Mouse (Mus musculus) induced T-regulatory cell, adult 2 months (primary cell): ENCODE measurements at regions not wholly inside any gene's neighbourhood (a gene's known extent, or its start where the extent isn't known, plus 50 kb on each side); places are given as distances from the start of the nearest gene placed in this dataset.

ENCODE experiments used
- DNase-seq: peaks from one replicate; pipeline ENCODE4 v3.0.0-alpha.2; 2012; ENCODE audit warnings: low read depth

DNA sequence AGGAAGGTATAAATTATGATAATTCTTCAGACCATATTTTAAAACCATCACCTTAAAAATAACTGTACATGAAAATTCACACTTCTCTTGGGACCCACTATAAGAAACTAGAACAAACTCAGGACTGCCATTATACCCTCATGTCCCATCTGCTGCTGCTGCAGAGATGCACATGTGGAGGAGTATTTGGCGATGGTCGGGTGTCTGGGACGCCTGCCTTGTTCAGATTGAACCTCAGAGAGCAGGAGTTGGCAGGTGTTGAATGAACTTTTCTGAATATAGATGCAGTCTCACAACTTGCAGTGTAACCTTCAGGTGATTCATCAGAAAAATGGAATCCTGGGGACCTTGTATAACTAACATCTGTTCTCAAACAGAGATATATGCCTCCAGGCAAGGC lies 1338.0 kb downstream of the Slc22a22 start:
- DNase-seq: no peak

DNA sequence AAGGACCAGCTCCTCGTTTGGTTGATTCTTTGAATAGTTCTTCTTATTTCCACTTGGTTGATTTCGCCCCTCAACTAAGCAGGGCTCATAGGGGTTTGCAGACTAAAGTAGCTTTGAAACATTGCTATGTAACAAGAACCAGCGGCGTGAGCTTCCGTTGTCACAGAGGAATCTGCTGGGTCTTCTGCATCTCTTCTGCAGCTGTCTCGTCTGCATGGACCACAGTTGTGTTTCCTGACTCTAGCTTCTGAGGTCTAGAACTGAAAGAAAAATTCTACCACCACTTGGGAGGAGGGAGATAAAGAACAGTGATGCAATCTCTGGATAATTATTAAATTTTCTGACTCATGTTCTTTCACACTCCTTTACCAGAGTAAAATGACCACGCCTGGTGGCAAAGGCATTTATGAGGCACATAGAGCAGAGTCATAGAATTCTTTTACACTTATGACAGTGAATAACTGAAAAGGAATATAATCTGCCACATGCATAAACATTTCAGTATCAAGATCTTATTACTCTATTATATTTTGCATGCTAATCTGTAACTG lies 1340.9 kb downstream of the Slc22a22 start:
- no peak for DNase-seq

- DNase-seq: no peak
Measured at GRCm38 (mm10) chr15:56128029-56128428, 1349.4 kb downstream of the Slc22a22 start.

- DNase-seq: no peak
Measured at GRCm38 (mm10) chr15:56119287-56120065, 1357.9 kb downstream of the Slc22a22 start.

DNA sequence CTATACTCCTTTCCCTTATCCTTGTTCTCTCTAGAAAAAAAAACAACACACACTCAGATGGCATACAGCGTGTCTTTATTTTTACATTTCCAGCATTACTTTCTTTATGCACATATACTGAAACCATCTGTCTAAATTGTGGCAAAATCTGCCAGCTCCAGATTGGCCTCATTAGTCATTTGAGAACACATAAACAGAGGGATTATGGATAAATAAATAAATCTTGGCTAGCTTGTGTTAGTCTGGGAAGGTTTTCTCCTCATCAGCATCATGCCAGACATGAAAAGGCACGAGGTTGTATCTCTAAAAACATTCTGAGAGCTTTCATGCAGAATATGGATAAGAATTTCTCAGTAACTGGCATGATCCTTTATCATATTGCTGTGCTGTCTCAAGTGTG lies 1369.1 kb downstream of the Slc22a22 start:
- DNase-seq: no peak

- no peak for DNase-seq
Measured at GRCm38 (mm10) chr15:56107719-56108118, 1369.7 kb downstream of the Slc22a22 start.

- DNase-seq: no peak
Measured at GRCm38 (mm10) chr15:56100133-56100735, 1377.2 kb downstream of the Slc22a22 start.

DNA sequence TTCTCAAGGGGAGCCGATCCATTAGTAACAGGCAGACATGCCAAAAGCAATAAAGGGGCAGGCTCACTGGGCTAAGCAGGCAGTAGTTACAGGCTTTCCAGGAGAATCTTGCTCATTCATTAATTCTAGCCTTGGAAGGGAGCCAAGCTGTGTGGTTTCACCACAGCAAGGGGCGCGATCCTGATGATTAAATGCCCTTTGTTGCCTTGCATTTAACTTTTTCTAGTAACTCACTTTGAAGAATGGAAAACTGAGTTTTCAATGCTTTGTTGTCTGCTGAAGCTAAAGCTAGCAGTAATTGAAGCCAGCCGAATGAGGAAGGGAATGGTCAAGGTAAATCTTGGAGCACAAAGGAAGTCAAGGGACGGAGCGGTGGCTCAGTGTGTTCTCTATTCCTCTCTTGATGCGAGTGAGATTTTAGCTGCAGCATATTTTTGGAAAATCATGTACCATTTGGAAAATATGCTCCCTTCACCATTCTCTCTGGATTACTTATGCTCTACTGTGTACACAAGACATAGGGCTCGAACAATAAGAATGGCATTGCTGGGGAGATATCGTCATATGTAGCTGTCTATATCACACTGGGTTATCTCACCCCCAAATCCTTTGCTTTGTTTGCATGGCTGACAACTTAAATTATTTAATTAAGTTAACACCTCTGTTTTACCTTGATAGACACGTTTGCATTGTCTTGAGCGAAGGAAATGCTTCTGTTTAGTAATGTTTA lies 1399.4 kb downstream of the Slc22a22 start:
- no peak for DNase-seq

- no peak for DNase-seq
Measured at GRCm38 (mm10) chr15:56077081-56077480, 1400.3 kb downstream of the Slc22a22 start.

DNA sequence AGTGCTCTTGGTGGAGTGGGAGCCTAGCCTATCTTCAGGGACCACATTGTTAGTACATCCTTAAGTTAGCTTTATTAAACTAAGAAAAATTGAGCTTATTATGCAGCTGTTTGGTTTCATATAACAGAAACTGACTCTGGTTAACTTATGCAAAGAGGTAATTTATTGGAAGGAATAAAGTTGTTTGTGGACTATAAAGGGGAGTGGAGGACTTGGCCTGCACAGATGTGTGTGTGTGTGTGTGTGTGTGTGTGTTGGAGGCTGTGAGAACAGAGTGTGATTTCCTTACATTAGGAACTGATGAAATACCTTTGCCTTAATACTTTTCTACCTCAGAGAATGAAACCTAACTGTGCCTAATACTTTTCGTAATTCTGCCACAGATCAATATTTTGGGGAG lies 1400.7 kb downstream of the Slc22a22 start:
- no peak for DNase-seq

GRCm38 (mm10) chr15:56069511-56069910 lies 1407.9 kb downstream of the Slc22a22 start:
- DNase-seq: no peak

DNA sequence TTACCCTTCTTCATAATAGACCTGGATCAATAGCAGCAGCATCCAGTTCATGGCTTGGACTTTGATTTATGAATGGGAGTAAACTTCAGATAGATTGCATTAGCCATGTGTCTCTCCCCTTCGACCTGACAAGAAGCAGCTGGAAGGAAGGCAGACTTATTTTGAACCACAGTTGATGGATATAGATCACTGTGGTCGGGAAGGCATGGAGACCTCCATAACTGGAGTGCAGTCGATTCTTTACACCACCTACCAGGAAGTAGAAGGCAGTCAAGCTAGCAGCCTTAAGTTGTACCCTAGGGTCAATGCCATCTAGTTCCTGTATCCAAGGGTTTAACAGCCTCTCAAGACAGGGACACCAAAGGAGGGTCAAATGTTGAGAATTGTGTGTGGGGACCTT lies 1410.2 kb downstream of the Slc22a22 start:
- no peak for DNase-seq

DNA sequence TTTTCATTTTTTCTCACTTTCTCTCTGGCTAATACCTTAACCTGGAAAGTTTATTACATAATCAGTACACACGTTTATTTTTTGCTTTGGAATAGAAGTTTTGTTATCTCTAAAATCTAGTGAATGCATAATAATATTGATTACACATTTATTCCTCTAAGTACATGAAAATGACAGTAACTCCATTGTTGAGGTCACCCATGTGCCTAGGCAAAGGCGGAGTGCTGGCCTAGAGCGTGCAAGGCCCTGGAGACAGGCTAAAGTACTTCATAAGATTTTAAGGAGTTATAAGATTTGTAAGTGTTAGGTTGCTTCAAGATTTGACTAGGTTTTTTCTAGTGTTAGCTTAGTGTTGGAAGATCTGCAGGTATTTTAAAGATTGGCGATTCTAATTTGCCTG lies 1410.9 kb downstream of the Slc22a22 start:
- DNase-seq: no peak

DNA sequence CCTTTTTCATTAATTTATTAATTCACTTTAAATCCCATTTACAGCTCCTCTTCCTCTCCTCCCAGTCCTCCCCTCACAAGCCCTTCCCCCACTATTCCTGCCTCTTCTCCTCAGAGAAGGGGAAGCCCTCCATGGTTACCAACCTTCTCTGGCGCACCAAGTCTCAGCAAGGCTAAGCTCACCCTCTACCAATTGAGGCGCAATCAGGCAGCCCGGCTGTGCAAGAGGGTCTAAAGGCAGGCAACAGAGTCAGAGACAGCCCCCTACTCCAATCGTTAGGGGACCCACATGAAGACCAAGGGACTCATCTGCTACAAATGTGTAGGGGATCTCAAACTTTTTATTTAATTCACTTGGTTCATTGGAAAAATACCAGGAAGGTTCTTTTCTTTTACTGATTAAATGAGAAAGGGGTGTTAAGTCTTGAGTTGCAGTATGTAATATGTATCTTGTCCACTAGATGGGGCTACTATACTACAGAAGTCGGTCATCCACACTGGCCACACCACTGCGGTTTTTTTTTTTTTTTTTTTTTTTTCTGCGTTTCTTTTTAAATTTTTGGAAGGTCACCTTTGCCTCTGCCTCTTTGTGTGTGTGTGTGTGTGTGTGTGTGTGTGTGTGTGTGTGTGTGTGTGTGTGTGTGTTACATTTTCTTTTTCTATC lies 1411.4 kb downstream of the Slc22a22 start:
- DNase-seq: peak; percentile 65

GRCm38 (mm10) chr15:56062576-56062975 lies 1414.8 kb downstream of the Slc22a22 start:
- no peak for DNase-seq

DNA sequence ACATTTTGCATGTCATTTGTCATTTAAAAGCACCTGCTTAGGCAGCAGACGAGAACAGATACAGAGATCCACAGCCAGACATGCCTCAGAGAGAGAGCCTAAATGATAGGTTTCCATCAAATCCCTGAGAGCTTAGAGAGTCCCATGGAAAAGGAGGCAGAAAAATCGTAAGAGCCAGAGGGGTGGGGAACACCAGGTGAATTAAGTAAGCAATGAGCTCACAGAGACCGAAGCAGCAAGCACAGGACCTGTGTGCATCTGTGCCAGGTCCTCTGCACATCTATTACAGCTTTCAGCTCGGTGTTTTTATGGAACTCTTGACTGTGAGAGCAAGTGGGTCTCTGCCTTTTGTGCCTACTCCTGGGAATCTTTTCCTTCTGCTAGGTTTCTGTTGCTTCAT lies 1416.1 kb downstream of the Slc22a22 start:
- no peak for DNase-seq

DNA sequence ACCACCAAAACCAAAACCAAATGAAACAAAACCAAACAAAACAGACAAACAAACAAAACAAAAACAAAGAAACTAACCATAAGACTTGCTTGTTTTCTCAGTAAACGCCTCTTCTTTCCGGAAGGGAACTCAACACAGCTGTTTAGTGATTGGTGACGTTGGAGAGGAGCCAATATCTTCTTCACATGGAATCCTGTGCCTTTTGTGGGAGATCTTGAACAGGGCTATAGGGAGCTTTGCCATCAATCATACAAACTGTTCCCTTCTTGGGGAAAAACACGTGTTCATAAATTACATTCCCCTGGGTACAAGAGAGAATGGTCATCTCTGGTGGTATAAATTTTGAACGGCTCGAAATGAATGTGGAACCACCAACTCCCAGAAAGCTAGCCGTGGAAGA lies 1426.7 kb downstream of the Slc22a22 start:
- no peak for DNase-seq

DNA sequence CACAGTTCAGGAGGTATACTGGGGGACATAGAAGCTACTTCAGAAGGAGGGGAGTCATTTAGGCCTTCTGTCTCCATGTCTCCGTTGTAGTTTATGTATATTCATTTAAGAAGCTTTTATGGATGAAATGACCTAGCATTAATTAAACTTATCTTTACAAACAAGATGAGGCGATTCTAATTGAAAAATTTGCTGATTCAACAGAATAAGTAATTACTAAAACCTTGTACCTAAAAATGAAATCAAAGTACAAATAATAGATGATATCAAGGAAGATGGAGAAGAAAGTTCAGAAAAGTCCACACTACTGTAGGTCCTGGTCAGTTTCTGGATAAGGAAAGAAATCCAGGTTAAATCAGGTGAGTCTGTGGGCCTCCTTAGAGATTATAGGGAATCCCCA lies 1429.6 kb downstream of the Slc22a22 start:
- DNase-seq: no peak

DNA sequence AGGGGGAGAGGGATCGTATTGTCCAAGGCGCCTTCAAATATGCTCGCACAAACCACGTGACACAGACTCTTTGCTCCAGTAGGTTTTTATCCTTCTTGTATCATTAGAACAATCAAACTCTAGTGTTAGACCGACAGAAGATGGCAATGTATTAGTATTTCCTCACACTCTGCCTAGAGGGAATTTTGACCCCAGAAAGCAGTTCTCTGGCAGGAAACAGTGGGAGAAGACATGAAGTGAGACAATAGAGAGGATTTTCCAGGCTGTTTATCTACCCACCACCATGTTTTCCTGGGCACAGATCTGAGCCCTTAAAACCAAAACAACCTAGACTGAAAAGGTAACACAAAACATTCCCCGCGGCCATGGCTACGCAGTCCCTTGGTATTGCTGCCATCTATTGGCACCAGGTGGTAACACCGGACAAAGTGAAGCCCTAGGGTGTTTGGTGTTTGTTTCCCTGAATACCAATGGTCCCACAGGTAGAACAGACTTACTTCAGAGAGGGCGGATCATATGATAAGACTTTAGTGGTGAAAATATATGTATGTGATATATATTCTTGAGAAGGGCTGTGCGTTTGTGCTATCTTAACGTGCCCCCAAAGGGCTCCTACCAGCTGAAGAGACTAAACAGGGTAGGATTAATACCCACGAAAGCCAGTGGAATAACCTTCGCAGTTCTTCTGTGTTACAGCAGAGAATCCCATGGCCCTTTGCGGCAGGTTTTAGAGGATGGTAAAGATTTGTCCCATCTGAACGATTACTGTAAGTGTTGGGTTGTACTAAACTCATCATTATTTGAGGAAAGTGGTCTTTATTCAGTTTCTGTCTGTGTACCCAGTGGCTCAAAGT lies 1430.5 kb downstream of the Slc22a22 start:
- DNase-seq: peak; percentile 84

DNA sequence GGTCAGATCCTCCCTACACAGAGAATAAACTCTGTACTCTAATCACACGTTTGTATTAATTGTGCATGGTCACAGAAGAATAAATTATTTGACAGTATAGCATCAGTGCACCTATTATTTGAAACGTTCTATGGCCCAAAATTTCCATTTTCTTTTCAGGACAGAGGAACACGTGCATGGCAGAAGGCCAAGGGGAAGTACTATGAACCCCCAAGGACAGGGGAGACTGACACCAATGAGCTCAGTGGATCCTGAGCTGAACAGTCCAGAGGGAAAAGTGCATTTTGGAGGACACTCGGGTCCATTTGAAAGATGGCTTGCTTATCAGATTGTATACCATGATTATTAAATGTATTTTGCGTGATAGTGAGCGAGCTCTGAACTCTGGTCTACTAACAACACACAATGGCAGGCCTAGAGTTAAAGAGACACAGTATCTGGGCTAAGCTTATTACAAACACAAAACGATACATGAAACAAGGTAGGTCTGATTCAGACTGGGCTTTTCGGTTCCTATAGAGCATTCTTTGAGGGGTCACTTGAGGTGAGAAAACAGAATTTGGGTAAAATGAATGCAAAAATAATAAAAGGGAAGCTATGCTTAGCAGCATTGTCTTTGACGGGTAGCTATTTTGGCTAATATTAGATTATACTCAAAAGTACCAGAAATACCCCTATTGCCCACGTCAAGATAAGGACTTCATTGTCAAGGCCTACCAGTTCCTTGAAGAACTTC lies 1431.7 kb downstream of the Slc22a22 start:
- DNase-seq: no peak

DNA sequence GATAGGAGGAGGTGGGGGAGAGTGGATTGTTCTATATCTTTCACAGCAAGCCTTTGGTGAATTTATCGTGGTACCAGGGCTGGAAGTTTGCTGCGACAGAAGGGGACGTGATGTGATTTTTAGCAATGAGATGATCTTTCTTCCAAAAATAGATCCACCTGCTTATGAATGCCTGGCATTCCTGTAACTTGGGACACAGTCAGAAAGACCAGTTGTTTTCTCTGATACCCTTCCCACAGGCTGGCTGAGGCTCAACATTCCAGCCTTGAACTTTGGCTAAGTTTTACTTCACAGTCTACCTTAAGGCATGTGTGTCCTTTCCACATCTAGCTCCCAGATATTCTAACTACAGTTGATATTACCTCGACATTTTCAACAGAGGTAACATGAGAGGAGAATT lies 1434.1 kb downstream of the Slc22a22 start:
- no peak for DNase-seq
